Mouse (Mus musculus) embryonic facial prominence, embryonic 15.5 days (tissue): ENCODE measurements around the gene Luzp1. TPM values are rescaled to one million over a fixed set of nuclear protein-coding genes. Genes with fewer than 3 reads are reported as not detected.

Experiments used
- ATAC-seq: fragments of 200-750 bp; cut with Nextera tagmentation; 2 replicates; pipeline ENCODE4 v1.8.0; 2017; ENCODE audit warnings: low read depth, moderate TSS enrichment; ENCODE audit not compliant: insufficient number of reproducible peaks, low FRiP score, low TSS enrichment
- H3K27ac ChIP-seq: fragments of 300-500 bp; sonication (generic); replicated peaks from 2 replicates; pipeline ENCODE4 v1.5.1; 2015; ENCODE audit warnings: mild to moderate bottlenecking, inconsistent platforms
- H3K27me3 ChIP-seq: fragments of 300-500 bp; sonication (generic); 2 replicates; pipeline ENCODE4 v1.6.1; 2015; ENCODE audit warnings: inconsistent platforms
- H3K36me3 ChIP-seq: fragments of 300-500 bp; sonication (generic); 2 replicates; pipeline ENCODE4 v1.6.1; 2015; ENCODE audit warnings: mild to moderate bottlenecking, inconsistent platforms
- H3K4me1 ChIP-seq: fragments of 300-500 bp; sonication (generic); 2 replicates; pipeline ENCODE4 v1.6.1; 2015; ENCODE audit warnings: inconsistent platforms
- H3K4me2 ChIP-seq: fragments of 300-500 bp; sonication (generic); replicated peaks from 2 replicates; pipeline ENCODE4 v1.6.1; 2015; ENCODE audit warnings: mild to moderate bottlenecking, inconsistent platforms
- H3K4me3 ChIP-seq: fragments of 300-500 bp; sonication (generic); replicated peaks from 2 replicates; pipeline ENCODE4 v1.5.1; 2015; ENCODE audit warnings: mild to moderate bottlenecking, inconsistent platforms
- H3K9ac ChIP-seq: fragments of 300-500 bp; sonication (generic); 2 replicates; pipeline ENCODE4 v1.6.1; 2015; ENCODE audit warnings: inconsistent platforms
- H3K9me3 ChIP-seq: fragments of 300-500 bp; sonication (generic); replicated peaks from 2 replicates; pipeline ENCODE4 v1.6.1; 2016; ENCODE audit warnings: inconsistent platforms
- WGBS: fragments of 180-500 bp; shearing (Covaris S2); methylation state at CpG from one replicate; pipeline ENCODE4 v1.1.7; 2015; 5-methylcytosine and 5-hydroxymethylcytosine counted together
- polyA plus RNA-seq: library from polyadenylated mRNA; unstranded; fragments of >200 nt; fragmentation: Nextera tagmentation; extraction: Ambion mirVana; gene quantifications from 2 replicates; pipeline ENCODE4 v1.2.1, GENCODE M21; 2015

Gene Luzp1
- polyA plus RNA-seq, 1 experiment from 2014 or later, result 124 TPM

- 37% methylated on average over 2 of the region's 2 CpGs for WGBS
- no peaks in the 10 kb centered on the region for H3K9me3 ChIP-seq
- H3K9ac ChIP-seq, result no peak overlapping the region
These were observed 36.1 kb downstream of the Luzp1 start for GRCm38 (mm10) chr4:136505426-136506215.

GRCm38 (mm10) chr4:136509857-136510256, 40.3 kb downstream of the Luzp1 start:
- Histone ChIP-seq H3K4me3 (no peak overlapping the region), H3K9me3 (no peaks in the 10 kb centered on the region), H3K27me3 (no peaks in the 10 kb centered on the region), H3K36me3 (no peaks in the 10 kb centered on the region), H3K27ac (no peak overlapping the region), H3K4me2 (no peak overlapping the region), H3K4me1 (peaks cover 23% of the 10 kb centered on the region), H3K9ac (no peak overlapping the region)
- ATAC-seq, result no peak
- WGBS, result 62% methylated on average over 1 of the region's 1 CpGs

More at GRCm38 (mm10) chr4:136505426-136506215, 36.1 kb downstream of the Luzp1 start:
- H3K4me1 ChIP-seq, result peaks cover 7% of the 10 kb centered on the region; the same call in 1 of the 2 replicates
- H3K27ac ChIP-seq, result no peak overlapping the region
- H3K36me3 ChIP-seq, result no peaks in the 10 kb centered on the region
- no peak for ATAC-seq
- no peak overlapping the region for H3K4me3 ChIP-seq
- H3K27me3 ChIP-seq, result no peaks in the 10 kb centered on the region
- no peak overlapping the region for H3K4me2 ChIP-seq

- H3K36me3 ChIP-seq, result no peaks in the 10 kb centered on the region
- H3K27ac ChIP-seq, result peak overlapping the region; percentile 45; the same call in 1 of the 2 replicates
- no peak overlapping the region for H3K4me3 ChIP-seq
- ATAC-seq, result no peak
- H3K4me2 ChIP-seq, result no peak overlapping the region
- no peak overlapping the region for H3K9ac ChIP-seq
- H3K4me1 ChIP-seq, result peaks cover 23% of the 10 kb centered on the region
- no peaks in the 10 kb centered on the region for H3K27me3 ChIP-seq
- WGBS, result 37% methylated on average over 4 of the region's 4 CpGs
- no peaks in the 10 kb centered on the region for H3K9me3 ChIP-seq
These were observed 42.1 kb downstream of the Luzp1 start for GRCm38 (mm10) chr4:136511708-136512107.

GRCm38 (mm10) chr4:136512905-136513304, 43.3 kb downstream of the Luzp1 start:
- Histone ChIP-seq H3K9me3 (no peaks in the 10 kb centered on the region), H3K27me3 (no peaks in the 10 kb centered on the region), H3K27ac (no peak overlapping the region), H3K4me1 (peaks cover 23% of the 10 kb centered on the region), H3K36me3 (no peaks in the 10 kb centered on the region), H3K4me2 (no peak overlapping the region), H3K9ac (no peak overlapping the region), H3K4me3 (no peak overlapping the region)
- no peak for ATAC-seq

DNA sequence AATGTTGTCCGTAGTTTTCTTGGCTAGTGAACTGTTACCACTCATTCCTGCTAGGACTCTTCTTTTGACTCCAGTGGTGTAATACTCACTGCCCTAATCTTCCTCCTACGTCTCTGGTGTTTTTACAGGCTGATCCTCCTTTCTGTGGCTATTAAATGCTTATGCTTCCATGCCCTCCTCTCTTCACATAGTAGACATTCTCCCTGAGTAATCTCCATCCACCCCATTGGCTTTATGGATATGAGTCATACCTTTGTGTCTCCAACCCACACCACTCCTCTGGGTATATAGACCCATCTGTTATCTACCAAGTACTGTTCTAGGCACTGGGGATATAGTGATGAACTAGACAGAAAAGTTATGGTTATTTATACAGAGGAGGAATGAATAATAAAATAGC, 48.6 kb downstream of the Luzp1 start:
- no peak for ATAC-seq

GRCm38 (mm10) chr4:136518576-136518975, 49.0 kb downstream of the Luzp1 start:
- ATAC-seq, result no peak
- H3K9me3 ChIP-seq, result no peaks in the 10 kb centered on the region
- H3K4me3 ChIP-seq, result no peak overlapping the region
- H3K36me3 ChIP-seq, result no peaks in the 10 kb centered on the region; the same call in 1 of the 2 replicates
- H3K9ac ChIP-seq, result no peak overlapping the region
- no peak overlapping the region for H3K4me2 ChIP-seq
- 88% methylated on average over 2 of the region's 2 CpGs for WGBS
- H3K27ac ChIP-seq, result no peak overlapping the region
- H3K4me1 ChIP-seq, result 0 out of 2 replicates have a peak, but pooled peaks cover 6% of the 10 kb centered on the region
- no peaks in the 10 kb centered on the region for H3K27me3 ChIP-seq

More for the DNA sequence above, 48.6 kb downstream of the Luzp1 start:
- H3K9me3 ChIP-seq, result no peaks in the 10 kb centered on the region
- no peaks in the 10 kb centered on the region for H3K27me3 ChIP-seq
- no peaks in the 10 kb centered on the region; the same call in 1 of the 2 replicates for H3K36me3 ChIP-seq
- no peak overlapping the region for H3K9ac ChIP-seq
- 85% methylated on average over 2 of the region's 2 CpGs for WGBS
- H3K27ac ChIP-seq, result no peak overlapping the region
- no peak overlapping the region for H3K4me3 ChIP-seq
- peaks cover 6% of the 10 kb centered on the region; the same call in 1 of the 2 replicates for H3K4me1 ChIP-seq
- H3K4me2 ChIP-seq, result no peak overlapping the region

GRCm38 (mm10) chr4:136519866-136520265, 50.3 kb downstream of the Luzp1 start:
- ATAC-seq, result no peak

GRCm38 (mm10) chr4:136521898-136522297, 52.3 kb downstream of the Luzp1 start:
- Histone ChIP-seq H3K9me3 (no peaks in the 10 kb centered on the region), H3K27ac (no peak overlapping the region), H3K4me1 (no peaks in the 10 kb centered on the region), H3K27me3 (no peaks in the 10 kb centered on the region), H3K4me3 (no peak overlapping the region), H3K9ac (no peak overlapping the region), H3K4me2 (no peak overlapping the region), H3K36me3 (no peaks in the 10 kb centered on the region; the same call in 1 of the 2 replicates)
- 82% methylated on average over 5 of the region's 5 CpGs for WGBS
- no peak for ATAC-seq

More at GRCm38 (mm10) chr4:136519866-136520265, 50.3 kb downstream of the Luzp1 start:
- H3K4me3 ChIP-seq, result no peak overlapping the region
- H3K27me3 ChIP-seq, result no peaks in the 10 kb centered on the region
- no peaks in the 10 kb centered on the region for H3K9me3 ChIP-seq
- H3K4me2 ChIP-seq, result no peak overlapping the region
- H3K9ac ChIP-seq, result no peak overlapping the region
- no peak overlapping the region for H3K27ac ChIP-seq
- no peaks in the 10 kb centered on the region; the same call in 1 of the 2 replicates for H3K36me3 ChIP-seq
- H3K4me1 ChIP-seq, result 0 out of 2 replicates have a peak, but pooled peaks cover 6% of the 10 kb centered on the region

GRCm38 (mm10) chr4:136524309-136524708, 54.7 kb downstream of the Luzp1 start:
- no peaks in the 10 kb centered on the region for H3K9me3 ChIP-seq
- H3K4me2 ChIP-seq, result no peak overlapping the region
- no peak for ATAC-seq
- no peaks in the 10 kb centered on the region for H3K4me1 ChIP-seq
- peaks cover 5% of the 10 kb centered on the region; the same call in 1 of the 2 replicates for H3K36me3 ChIP-seq
- H3K27ac ChIP-seq, result no peak overlapping the region
- H3K27me3 ChIP-seq, result no peaks in the 10 kb centered on the region
- no peak overlapping the region for H3K9ac ChIP-seq
- H3K4me3 ChIP-seq, result no peak overlapping the region
- 86% methylated on average over 2 of the region's 2 CpGs for WGBS

DNA sequence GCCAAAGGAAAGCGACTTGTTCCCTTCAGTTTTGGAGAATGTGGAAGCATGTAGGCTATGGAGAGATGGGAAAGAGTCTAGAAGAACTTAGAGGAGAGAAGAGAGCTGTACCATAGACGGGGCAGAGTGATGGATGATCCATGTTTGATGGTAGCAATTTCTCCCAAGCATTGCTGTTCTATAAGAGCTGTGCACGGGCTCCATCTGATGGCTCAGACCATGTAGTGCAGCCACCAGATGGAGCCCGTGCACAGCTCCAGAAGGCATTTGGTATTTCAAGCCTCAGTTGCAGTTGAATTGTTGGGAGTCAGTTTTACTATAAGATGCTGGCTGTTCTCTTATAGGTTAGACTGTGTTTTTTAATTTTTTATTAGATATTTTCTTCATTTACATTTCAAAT, 56.9 kb downstream of the Luzp1 start:
- no peak overlapping the region for H3K4me2 ChIP-seq
- no peak overlapping the region for H3K27ac ChIP-seq
- no peaks in the 10 kb centered on the region for H3K4me1 ChIP-seq
- WGBS, result 17% methylated on average over 4 of the region's 4 CpGs
- peak; percentile 43; the same call in 1 of the 2 replicates for ATAC-seq
- H3K36me3 ChIP-seq, result peaks cover 10% of the 10 kb centered on the region; the same call in 1 of the 2 replicates
- no peaks in the 10 kb centered on the region for H3K9me3 ChIP-seq
- H3K9ac ChIP-seq, result no peak overlapping the region
- H3K4me3 ChIP-seq, result no peak overlapping the region
- no peaks in the 10 kb centered on the region for H3K27me3 ChIP-seq

- H3K4me2 ChIP-seq, result no peak overlapping the region
- WGBS, result 93% methylated on average over 3 of the region's 3 CpGs
- no peaks in the 10 kb centered on the region for H3K4me1 ChIP-seq
- H3K9ac ChIP-seq, result no peak overlapping the region
- H3K9me3 ChIP-seq, result no peaks in the 10 kb centered on the region
- no peaks in the 10 kb centered on the region for H3K27me3 ChIP-seq
- ATAC-seq, result no peak
- peaks cover 85% of the 10 kb centered on the region for H3K36me3 ChIP-seq
- no peak overlapping the region for H3K4me3 ChIP-seq
- no peak overlapping the region for H3K27ac ChIP-seq
These were observed 75.6 kb downstream of the Luzp1 start for GRCm38 (mm10) chr4:136545151-136545550.
